Mouse (Mus musculus): ENCODE data around the gene Baz2b.
"Not testable (repeated sequence)": the region's sequence is repeated elsewhere in the genome, so short reads cannot be mapped to it uniquely, and the experiment has no call there.

Baz2b gene

DNA sequence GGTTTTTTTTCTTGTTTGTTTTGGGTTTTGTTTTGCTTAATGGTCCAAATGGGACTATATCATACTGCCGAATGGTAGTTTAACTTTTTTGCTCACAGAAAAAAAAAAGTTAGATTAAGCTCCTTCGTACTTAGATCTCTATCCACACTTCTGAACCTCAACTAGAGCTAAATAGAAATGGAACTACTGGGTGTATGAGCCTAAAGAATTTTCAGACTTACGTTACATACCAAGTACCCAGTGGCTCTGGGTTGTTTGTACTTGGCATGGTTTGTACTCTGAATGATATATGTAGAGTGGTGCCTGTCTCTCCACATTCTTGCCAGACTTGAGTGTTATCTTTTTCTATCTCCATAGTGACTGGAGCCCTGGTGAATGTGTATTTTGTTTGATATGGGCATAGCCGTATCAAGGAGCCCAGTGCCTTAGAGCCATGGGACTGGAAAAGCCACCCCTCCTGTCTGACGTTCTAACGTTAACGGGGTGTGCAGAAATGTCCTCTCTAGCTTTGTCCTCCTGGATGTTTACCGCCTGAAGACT is 326.8 kb downstream of the Baz2b start:
- in situ Hi-C loops (cut with MboI; ENCODE audit: low sequenced_read_pairs): no loop called here

DNA sequence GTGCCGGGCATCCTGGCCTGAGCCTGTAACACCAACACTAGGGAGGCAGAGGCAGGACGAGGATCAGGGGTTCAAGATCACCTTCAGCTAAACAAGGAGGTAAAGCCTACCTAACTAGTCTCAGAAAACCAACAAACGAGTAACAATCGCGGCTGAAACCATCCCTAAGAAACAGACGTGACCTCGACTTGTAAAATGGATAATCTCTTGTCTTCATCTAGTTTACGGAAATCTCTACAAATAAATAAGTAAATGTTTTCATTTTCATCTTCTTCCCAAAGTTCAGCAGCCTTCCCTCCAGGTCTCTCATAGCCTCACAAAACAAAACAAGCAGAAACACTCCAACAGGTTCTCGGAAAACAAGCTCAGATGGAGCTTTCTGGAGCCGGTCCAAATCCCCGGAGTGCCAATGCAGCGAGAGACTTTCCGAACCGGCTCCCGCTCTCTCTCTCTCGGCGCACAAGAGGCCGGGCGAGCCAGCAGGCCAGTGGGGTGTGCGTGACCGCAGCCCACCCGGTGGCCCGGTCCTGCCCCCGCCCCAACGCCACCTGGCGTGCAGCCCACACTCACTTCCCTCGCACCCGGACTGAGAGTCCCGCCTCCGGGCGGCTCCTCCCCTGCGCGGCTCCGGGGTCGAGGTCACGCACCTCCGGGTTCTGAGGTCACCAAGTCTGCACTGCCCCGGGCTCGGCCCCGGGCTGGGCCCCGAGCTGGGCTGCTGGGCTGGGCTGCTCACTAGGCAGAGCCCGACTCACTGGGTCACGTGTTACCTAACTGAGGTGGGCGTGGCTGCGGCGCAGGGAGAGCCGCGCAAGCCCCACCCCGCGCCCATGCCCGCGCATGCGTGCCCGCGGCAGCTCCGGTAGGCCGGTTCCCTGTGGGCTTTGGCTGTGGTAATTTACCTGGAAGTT is 327.6 kb downstream of the Baz2b start, which contains the start of gene Wdsub1:
Wdsub1 (minus strand) TSS at position 761 of the 911 bp plus-strand sequence.
- in situ Hi-C loops (cut with MboI; ENCODE audit: low sequenced_read_pairs): no loop called here

DNA sequence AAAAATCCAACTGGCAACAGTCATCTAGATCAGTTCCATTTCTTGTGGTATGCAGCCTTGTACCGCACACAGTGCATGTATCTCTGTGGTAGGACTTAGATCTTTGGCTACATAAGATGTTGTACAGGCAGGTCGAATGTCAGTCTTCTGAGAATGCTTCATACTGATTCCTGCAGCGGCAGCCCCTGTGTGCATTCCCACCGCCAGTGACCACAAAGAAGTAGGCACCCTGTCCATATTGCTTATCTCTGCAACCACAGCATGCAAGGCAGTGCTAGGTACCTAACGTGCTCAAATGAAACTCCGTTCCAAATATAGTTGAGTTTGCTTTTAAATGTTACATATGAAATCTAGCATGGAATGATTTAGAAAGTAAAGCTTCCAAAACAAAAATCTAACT is 328.2 kb downstream of the Baz2b start:
- in situ Hi-C loops (cut with MboI; ENCODE audit: low sequenced_read_pairs): no loop called here

DNA sequence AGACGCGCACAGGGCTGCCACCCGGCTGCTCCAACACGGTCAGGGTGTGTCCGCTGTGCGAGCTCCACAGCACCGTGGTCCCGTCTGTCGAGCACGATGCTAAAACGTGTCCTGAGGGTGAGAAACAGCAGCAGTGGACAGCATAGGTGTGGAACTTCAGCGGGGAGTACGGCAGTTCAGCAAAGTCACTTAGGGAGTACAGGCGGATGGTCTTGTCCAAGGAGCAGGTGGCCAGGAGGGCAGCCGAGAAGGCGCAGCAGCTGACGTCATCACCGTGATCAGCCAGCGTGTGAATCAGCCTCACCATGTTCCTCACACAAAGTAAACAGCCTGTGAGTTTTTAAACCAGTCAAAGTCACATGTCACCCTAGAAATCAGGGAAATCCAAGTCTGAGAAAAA is 331.4 kb downstream of the Baz2b start:
- in situ Hi-C loops (cut with MboI; ENCODE audit: low sequenced_read_pairs): no loop called here

DNA sequence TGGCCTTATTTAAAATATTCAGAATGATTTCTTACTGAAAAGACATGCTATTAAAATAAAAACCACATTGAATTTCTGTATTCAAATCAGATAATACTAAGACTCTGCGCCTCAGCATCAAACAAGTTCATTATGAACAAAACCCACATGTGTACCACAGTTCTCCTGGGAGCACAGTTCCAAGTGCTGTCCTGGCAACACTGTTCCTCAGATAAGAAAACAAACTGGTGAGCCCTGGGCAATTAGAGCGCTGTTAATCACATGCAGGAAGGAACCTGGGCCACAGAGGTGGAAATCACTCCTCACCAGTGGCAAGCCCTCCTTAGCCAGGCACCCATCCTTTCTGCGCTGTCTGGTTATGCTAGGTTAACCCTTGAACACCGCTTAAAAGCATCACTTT is 332.3 kb downstream of the Baz2b start:
- in situ Hi-C loops (cut with MboI; ENCODE audit: low sequenced_read_pairs): no loop called here

DNA sequence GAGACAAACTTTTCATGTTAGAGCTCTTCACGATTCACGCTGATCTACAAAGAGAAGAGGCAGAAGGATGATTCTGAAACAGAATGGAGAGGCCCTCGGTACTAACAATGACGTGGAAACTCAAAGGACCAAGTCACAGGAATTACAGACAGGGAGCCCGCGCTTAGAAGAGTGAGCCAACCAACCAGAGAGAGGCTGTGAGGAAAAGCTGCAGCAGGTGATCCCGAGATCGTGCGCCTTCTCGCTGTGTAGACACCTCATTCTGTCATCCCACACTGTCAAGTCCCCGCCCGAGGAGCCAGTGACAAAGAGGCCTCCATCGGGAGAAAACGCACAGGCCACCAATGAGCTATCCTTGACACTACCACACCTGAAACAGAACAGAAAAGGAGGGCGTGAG is 333.2 kb downstream of the Baz2b start:
- in situ Hi-C loops (cut with MboI; ENCODE audit: low sequenced_read_pairs): no loop called here

DNA sequence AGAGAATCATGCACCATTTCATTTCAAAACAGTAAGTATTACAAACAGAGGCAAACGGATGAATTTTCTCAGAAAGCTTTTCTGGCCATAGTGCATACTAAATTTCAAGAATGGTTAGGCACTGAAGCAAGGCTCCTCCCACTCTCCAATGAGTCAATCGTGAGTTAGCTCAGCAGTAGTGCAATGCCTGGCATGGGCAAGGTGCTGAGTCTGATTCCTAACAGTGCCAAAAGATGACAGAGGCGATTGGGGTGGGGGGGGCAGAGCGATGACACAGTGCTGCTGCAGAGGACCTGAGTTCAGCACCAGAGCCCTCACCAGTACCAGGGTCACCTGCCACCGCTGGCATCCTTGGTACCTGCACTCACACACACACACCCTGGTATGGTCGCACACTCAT is 339.1 kb downstream of the Baz2b start:
- in situ Hi-C loops (cut with MboI; ENCODE audit: low sequenced_read_pairs): no loop called here

DNA sequence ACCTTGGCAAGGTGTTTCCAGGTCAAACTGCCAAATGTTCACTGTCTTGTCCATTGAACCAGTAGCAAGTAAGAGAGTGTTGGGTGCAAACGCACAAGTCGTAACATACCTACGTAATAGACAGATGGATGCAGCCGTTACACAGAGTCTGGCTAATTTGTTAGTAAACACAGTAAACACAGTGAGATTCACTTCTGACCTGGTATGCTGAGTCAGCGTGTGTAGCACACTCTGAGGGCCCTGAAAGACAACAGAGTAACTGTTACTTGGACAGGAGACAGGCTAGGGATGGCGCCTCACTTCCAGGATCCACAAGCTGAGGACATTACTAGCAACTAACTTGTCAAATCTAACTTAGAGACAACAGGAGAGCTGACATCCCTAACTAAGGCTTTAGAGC is 347.0 kb downstream of the Baz2b start:
- in situ Hi-C loops (cut with MboI; ENCODE audit: low sequenced_read_pairs): no loop called here

DNA sequence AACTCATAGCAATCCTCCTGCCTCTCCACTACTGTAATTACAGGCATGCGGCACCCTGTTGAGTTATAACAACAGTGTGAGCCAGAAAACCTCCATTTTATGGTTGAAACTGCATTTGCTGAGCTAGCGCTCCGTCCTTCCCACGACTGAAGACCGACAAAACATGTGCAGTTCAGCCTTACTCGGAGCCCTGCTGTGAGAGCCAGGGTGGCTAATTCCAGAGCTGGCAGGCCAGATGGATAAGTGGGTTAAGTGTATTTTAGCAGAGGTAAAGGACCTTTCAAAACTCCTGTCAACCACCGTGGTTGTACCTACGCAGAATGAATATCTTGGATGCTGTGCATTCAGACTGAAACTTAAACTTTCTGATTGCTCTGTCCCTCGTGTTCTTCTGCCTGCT is 355.3 kb downstream of the Baz2b start:
- in situ Hi-C loops (cut with MboI; ENCODE audit: low sequenced_read_pairs): no loop called here

DNA sequence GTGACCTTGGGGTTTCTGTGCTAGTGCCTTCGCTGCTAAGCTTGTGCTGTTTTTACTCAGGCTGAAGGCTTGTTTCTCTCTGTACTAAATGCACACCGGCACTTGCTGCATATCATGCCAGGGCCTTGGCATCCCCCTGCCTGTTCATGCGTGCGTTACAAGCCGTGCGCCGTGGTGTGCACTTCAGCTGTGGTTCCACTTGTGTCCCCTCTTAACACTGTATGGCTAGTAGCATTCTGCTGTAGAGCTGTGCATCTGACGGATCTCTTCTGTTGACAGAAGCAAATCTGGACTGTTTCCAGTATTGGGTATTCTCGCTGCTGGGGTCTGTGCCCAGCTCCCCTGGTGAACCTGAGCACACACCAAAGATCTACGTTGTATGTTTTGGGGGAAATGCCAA is 356.1 kb downstream of the Baz2b start:
- in situ Hi-C loops (cut with MboI; ENCODE audit: low sequenced_read_pairs): no loop called here

DNA sequence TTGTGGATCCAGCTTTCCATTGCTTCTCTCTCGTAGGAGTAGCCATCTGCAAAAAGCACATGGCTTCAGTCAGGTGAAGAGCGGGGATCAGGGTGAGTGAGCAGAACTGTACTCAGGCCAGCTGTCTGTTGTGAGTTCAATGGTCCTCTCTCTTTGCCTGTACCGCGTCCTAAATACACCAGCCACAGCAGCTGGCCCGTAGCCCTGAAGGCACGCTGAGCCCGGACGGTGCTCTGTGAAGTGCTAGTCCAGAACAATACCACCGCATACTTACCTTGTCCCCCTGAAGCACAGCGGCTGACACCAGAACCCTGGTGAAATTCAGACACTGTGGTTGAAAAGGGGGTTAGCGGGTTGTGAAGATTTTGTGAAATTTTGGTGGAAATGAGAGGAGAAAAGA is 356.7 kb downstream of the Baz2b start:
- in situ Hi-C loops (cut with MboI; ENCODE audit: low sequenced_read_pairs): no loop called here

DNA sequence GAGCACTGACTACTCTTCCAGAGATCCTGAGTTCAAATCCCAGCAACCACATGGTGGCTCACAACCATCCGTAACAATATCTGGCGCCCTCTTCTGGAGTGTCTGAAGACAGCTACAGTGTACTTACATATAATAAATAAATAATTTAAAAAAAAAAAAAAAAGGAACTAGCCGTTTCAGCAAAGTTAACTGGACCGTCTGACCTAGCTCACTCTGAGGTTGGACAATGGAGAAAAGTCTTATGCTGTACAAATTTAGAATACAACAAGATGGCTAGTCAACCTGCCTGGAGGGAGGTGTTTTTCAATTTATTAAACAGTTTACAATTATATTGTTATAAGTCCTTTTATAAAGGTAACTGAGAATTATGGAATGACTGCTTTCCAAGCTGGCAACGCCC is 357.8 kb downstream of the Baz2b start:
- in situ Hi-C loops (cut with MboI; ENCODE audit: low sequenced_read_pairs): not testable (repeated sequence)
